Mouse (Mus musculus) skeletal muscle tissue, postnatal 0 days (tissue): Measurements from ENCODE around the gene AI467606. TPM values are rescaled to one million over a fixed set of nuclear protein-coding genes. Genes with fewer than 3 reads are reported as not detected.

Experiments used
- microRNA-seq, 2 experiments: library from miRNA; unstranded; fragments of <30 nt; microRNA quantifications; one replicate each; pipeline ENCODE4; 2016
- polyA plus RNA-seq: library from polyadenylated mRNA; unstranded; fragments of >200 nt; fragmentation: Nextera tagmentation; extraction: Ambion mirVana; gene quantifications from 2 replicates; pipeline ENCODE4 v1.2.1, GENCODE M21; 2015

The AI467606 gene
- 2.4 and 2.7 TPM in 2 replicates for polyA plus RNA-seq

GRCm38 (mm10) chr7:127091114-127091896 is at the start of gene AI467606:
AI467606 (plus strand) TSS chr7:127091359.

GRCm38 (mm10) chr7:127041851-127042672 is 49.1 kb upstream of the AI467606 start, which contains the start of gene Kif22:
Kif22 (minus strand) TSS chr7:127042471.

DNA sequence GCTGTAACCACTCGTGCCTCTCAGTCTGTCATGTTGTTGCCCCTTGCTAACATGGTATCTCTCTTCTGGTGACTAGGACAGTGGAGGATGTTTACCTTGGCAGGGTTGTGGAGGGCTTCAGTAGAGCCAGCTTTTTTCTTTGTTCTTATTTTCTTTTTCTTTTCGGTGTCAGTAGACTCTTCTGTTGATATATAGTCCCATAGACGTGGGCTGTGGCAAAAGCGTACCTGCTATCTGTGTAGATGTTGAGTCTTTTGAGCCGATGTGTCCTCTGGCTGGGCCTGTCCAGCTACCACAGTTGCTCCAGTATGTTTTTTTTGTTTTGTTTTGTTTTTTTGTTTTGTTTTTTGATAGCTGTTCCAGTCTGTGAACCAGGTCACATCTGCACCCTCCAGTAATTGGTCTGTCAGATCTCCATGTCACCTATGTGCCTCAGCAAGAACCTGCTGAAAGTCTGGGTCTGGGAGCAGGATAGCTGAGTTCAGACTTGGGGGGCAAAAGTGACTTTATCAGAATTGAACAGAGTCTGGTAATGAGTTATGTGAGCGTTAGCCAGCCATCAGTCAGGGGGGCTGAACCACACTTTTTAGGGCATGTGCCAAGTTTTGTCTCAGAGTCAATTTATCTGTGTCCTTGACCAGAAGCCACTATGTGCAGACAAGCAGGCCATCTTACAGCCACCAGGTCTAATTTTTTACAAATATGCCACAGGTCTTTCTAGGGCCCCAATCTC is 3.7 kb upstream of the AI467606 start, which contains the start of gene Zg16:
TSS of gene Zg16 (minus strand) at position 51 of the 733 bp plus-strand sequence.

DNA sequence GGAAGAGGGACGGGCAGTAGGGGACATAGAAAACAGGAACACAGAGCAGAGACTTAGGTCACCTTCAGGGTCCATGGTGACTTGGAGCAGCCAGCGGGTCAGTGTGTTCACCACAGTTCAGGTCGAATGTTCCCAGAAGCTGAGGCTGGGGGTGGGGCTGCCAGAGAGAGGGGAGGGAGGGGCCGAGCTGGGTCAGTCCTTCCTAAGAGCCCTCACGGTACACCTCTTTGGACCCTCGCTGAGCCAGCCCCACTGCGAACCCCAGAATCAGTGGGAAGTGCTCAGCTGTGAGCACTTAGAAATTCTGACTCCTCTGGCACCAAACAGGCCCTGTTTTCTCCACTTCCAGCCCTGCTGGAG is 30.7 kb downstream of the AI467606 start, which contains the start of gene Qprt:
TSS of gene Qprt (minus strand) at position 316 of the 360 bp plus-strand sequence.

DNA sequence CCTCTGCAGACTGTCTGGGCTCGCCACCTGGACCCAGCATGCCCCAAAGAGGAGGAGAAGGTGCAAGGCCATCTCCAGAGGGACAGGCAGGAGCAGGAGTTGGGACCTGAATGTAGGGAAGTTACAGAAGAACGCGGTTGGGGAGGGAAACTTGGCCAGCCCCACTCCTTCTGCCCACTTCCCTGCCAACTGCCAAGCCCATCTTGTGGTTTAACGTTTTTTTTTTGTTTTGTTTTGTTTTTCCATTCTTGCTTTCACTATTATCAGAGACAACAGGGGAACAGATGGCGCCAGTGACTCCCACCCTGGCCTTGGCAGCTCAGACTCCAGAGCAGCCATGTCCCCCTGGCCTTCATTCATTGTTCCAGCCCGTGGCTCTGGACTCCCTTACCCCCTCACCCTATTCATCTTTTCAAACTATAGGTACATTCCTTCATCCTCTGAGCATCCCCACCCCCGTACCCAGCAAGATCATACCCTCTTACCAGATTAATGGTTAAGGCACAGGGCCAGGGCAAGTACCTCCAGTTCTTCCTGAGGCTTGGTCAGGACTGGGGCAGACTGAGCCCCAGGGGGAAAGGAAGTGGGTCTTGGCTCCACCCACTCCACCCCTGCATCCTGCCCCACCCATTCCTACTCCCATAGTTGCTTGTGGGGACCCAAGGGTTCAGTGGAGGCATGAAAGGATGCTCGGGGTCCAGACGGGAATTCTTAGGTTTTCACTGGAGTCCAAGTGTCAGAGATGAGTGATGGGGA is 46.3 kb downstream of the AI467606 start, which contains the start of gene Spn:
TSS of gene Spn (minus strand) at position 562 of the 756 bp plus-strand sequence.

Small RNAs within 50 kb of the gene (microRNA-seq; reads per million reads assigned to microRNA genes)
- gene Gm44343: 0 reads per million in 2 experiments

Other genes starting within 250 kb of the AI467606 start
- gene Doc2a, start 243.9 kb upstream of the AI467606 start, polyA plus RNA-seq: 0.24 and 0.37 TPM in 2 replicates
- 10.0 TPM in 2 replicates for gene Hirip3, start 229.4 kb upstream of the AI467606 start, polyA plus RNA-seq
- 28.3 and 39.2 TPM in 2 replicates for gene Ino80e, start 229.0 kb upstream of the AI467606 start, polyA plus RNA-seq
- 17.4 and 18.3 TPM in 2 replicates for gene Taok2, start 206.7 kb upstream of the AI467606 start, polyA plus RNA-seq
- 22.8 and 29.8 TPM in 2 replicates for gene Tmem219, start 168.4 kb upstream of the AI467606 start, polyA plus RNA-seq
- gene Kctd13, start 162.5 kb upstream of the AI467606 start, polyA plus RNA-seq: 6.0 and 7.1 TPM in 2 replicates
- gene Asphd1, start 141.8 kb upstream of the AI467606 start, polyA plus RNA-seq: not detected in 2 replicates
- gene Sez6l2, start 140.8 kb upstream of the AI467606 start, polyA plus RNA-seq: 0.65 and 0.96 TPM in 2 replicates
- gene Cdipt, start 115.4 kb upstream of the AI467606 start, polyA plus RNA-seq: 45.2 and 57.4 TPM in 2 replicates
- gene Cdiptos, start 115.3 kb upstream of the AI467606 start, polyA plus RNA-seq: 1.2 and 1.6 TPM in 2 replicates
- gene Mvp, start 76.7 kb upstream of the AI467606 start, polyA plus RNA-seq: 13.8 and 18.8 TPM in 2 replicates
- gene Pagr1b, start 74.9 kb upstream of the AI467606 start, polyA plus RNA-seq: not detected in 2 replicates
- 37.2 and 37.9 TPM in 2 replicates for gene Pagr1a, start 74.0 kb upstream of the AI467606 start, polyA plus RNA-seq
- gene Gm42742, start 70.3 kb upstream of the AI467606 start, polyA plus RNA-seq: 9.2 and 17.4 TPM in 2 replicates
- 3.0 and 4.0 TPM in 2 replicates for gene Prrt2, start 70.1 kb upstream of the AI467606 start, polyA plus RNA-seq
- gene Maz, start 64.3 kb upstream of the AI467606 start, polyA plus RNA-seq: 21.3 and 26.0 TPM in 2 replicates
- gene Kif22, start 48.9 kb upstream of the AI467606 start, polyA plus RNA-seq: 20.9 and 23.2 TPM in 2 replicates
- gene Zg16, start 4.0 kb upstream of the AI467606 start, polyA plus RNA-seq: not detected in 2 replicates
- 5.4 and 5.8 TPM in 2 replicates for gene Qprt, start 30.9 kb downstream of the AI467606 start, polyA plus RNA-seq
- gene Spn, start 46.5 kb downstream of the AI467606 start, polyA plus RNA-seq: 0.22 and 0.63 TPM in 2 replicates
- 22.0 and 23.9 TPM in 2 replicates for gene Cd2bp2, start 104.7 kb downstream of the AI467606 start, polyA plus RNA-seq
- 17.3 and 19.1 TPM in 2 replicates for gene Tbc1d10b, start 117.1 kb downstream of the AI467606 start, polyA plus RNA-seq
- gene Mylpf, start 117.5 kb downstream of the AI467606 start, polyA plus RNA-seq: 16,282 and 17,335 TPM in 2 replicates
- 8.7 and 9.9 TPM in 2 replicates for gene Zfp553, start 141.7 kb downstream of the AI467606 start, polyA plus RNA-seq
- 8.5 and 9.1 TPM in 2 replicates for gene Sept1, start 141.8 kb downstream of the AI467606 start, polyA plus RNA-seq
- 31.2 and 37.1 TPM in 2 replicates for gene Zfp771, start 152.9 kb downstream of the AI467606 start, polyA plus RNA-seq
- 56.2 and 58.8 TPM in 2 replicates for gene Dctpp1, start 169.3 kb downstream of the AI467606 start, polyA plus RNA-seq
- gene Sephs2, start 182.7 kb downstream of the AI467606 start, polyA plus RNA-seq: 36.9 and 48.8 TPM in 2 replicates
- gene Itgal, start 204.9 kb downstream of the AI467606 start, polyA plus RNA-seq: 1.9 TPM in 2 replicates